Mouse (Mus musculus) embryonic facial prominence, embryonic 10.5 days (tissue): ENCODE results near the gene Rgs4. TPM values are rescaled to one million over a fixed set of nuclear protein-coding genes. Genes with fewer than 3 reads are reported as not detected.

Experiments used
- DNase-seq: peaks from one replicate; pipeline ENCODE4 v3.0.0-alpha.2; 2017; ENCODE audit warnings: low spot score
- H3K27ac ChIP-seq: fragments of 300-500 bp; sonication (generic); replicated peaks from 2 replicates; pipeline ENCODE4 v1.5.1; 2016; ENCODE audit warnings: mild to moderate bottlenecking
- H3K27me3 ChIP-seq: fragments of 300-500 bp; sonication (generic); replicated peaks from 2 replicates; pipeline ENCODE4 v1.6.1; 2016; ENCODE audit warnings: low read depth, mild to moderate bottlenecking; ENCODE audit not compliant: poor library complexity, severe bottlenecking
- H3K36me3 ChIP-seq: fragments of 300-500 bp; sonication (generic); replicated peaks from 2 replicates; pipeline ENCODE4 v1.6.1; 2016; ENCODE audit warnings: mild to moderate bottlenecking, moderate library complexity
- H3K4me1 ChIP-seq: fragments of 300-500 bp; sonication (generic); 2 replicates; pipeline ENCODE4 v1.6.1; 2016
- H3K4me3 ChIP-seq: fragments of 300-500 bp; sonication (generic); 2 replicates; pipeline ENCODE4 v1.5.1; 2016; ENCODE audit warnings: mild to moderate bottlenecking, moderate library complexity
- H3K9me3 ChIP-seq: fragments of 300-500 bp; sonication (generic); 2 replicates; pipeline ENCODE4 v1.6.1; 2016; ENCODE audit warnings: mild to moderate bottlenecking
- WGBS: fragments of 180-500 bp; shearing (Covaris S2); methylation state at CpG from one replicate; pipeline ENCODE4 v1.1.7; 2016; 5-methylcytosine and 5-hydroxymethylcytosine counted together
- polyA plus RNA-seq: library from polyadenylated mRNA; unstranded; fragments of >200 nt; fragmentation: Nextera tagmentation; extraction: Ambion mirVana; gene quantifications from 2 replicates; pipeline ENCODE4 v1.2.1, GENCODE M21; 2016

Rgs4 gene
- polyA plus RNA-seq, 1 experiment from 2014 or later: 10.4 TPM

DNA sequence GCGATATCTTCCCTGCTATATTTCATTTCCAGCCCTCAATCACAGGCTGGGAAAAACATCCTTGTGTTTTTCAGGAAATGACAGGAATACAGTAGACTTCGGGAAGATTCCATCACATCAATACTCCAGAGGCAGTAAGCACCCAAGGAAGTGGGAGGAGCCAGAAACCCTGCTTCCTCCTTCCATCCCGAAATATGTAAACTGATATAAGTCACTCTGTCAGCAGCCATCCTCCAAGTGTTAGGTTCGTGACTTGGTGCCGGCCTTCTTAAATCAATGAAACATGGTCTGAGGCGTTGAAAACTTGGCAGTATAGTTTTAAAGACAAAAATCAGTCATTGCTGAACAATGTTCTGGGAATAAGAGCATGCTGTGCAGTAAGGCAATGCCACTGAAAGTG lies 11.3 kb downstream of the Rgs4 start:
- WGBS: 83% methylated on average over 6 of the region's 6 CpGs
- no peak for DNase-seq
- Histone ChIP-seq H3K27ac (no peak overlapping the region), H3K36me3 (no peaks in the 10 kb centered on the region), H3K27me3 (no peaks in the 10 kb centered on the region), H3K9me3 (no peaks in the 10 kb centered on the region), H3K4me3 (no peak overlapping the region), H3K4me1 (no peaks in the 10 kb centered on the region)

DNA sequence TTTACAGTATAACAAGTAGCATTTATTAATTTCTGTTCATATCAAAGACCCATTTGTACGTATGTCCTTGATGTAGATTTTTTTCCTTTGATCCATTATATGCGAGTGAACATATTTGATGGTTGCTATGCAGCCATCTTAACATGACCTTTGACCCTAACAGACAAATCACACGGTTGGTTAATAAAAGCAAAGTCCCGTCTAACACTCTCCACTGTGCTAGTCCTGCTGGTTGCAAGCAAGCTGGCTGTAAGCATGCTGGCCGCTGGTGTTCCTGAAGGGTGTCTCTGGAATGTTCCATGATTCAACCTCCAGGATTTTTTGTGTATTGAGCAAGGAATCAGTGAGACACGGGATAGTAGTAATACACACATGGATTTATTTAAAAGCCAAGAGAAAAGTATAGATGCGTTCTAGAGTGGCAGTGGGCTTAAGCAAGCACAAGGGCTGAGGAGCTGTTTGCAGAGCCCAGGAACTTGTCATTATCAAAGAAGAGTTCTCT lies 16.8 kb downstream of the Rgs4 start:
- no peaks in the 10 kb centered on the region for H3K27me3 ChIP-seq
- H3K36me3 ChIP-seq: no peaks in the 10 kb centered on the region
- no peaks in the 10 kb centered on the region for H3K9me3 ChIP-seq
- no peak for DNase-seq
- H3K4me1 ChIP-seq: no peaks in the 10 kb centered on the region
- no peak overlapping the region for H3K27ac ChIP-seq
- H3K4me3 ChIP-seq: no peak overlapping the region
- WGBS: 74% methylated on average over 7 of the region's 7 CpGs

DNA sequence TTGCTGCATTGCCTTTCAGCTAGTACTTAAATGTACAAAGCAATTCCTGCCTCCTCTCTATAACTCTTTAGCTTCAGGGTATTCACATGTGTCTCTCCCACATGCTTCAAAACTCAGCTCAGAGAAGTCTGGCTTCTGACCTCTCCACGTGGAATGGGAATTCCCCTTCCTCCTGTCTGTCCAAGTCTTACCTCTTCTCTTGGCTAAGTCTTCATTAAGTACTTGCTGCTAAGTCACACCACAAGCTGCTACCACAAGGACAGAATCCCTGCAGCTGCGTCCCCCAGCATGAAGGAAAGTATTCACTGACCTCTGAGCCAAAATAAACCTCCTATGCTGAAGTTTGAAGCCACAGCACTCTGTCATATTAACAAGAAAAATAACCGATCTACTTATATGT lies 21.1 kb downstream of the Rgs4 start:
- Histone ChIP-seq H3K9me3 (no peaks in the 10 kb centered on the region), H3K4me3 (no peak overlapping the region), H3K36me3 (no peaks in the 10 kb centered on the region), H3K27ac (no peak overlapping the region), H3K27me3 (no peaks in the 10 kb centered on the region), H3K4me1 (no peaks in the 10 kb centered on the region)
- 79% methylated on average over 3 of the region's 3 CpGs for WGBS
- DNase-seq: no peak

DNA sequence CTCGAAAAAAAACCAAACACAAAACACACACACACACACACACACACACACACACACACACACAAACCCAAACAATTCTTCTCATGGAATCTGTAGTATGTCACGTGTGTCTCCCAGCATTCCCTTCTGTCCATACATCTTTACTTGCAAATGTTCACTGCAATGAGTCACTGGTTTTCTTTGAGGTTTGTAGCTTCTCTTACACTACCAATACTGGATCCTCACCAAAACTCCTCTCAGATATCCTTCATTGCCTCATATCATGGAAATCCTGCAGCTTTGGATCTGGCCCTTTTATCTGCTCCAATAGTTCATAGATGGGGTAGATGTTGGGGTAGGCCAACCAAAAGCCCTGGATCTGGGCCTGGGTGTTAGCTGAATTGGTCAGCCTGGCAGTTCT lies 25.6 kb downstream of the Rgs4 start:
- Histone ChIP-seq H3K4me1 (no peaks in the 10 kb centered on the region), H3K36me3 (no peaks in the 10 kb centered on the region), H3K27ac (no peak overlapping the region), H3K4me3 (no peak overlapping the region), H3K9me3 (no peaks in the 10 kb centered on the region), H3K27me3 (no peaks in the 10 kb centered on the region)
- no peak for DNase-seq
- 75% methylated on average over 2 of the region's 2 CpGs for WGBS

DNA sequence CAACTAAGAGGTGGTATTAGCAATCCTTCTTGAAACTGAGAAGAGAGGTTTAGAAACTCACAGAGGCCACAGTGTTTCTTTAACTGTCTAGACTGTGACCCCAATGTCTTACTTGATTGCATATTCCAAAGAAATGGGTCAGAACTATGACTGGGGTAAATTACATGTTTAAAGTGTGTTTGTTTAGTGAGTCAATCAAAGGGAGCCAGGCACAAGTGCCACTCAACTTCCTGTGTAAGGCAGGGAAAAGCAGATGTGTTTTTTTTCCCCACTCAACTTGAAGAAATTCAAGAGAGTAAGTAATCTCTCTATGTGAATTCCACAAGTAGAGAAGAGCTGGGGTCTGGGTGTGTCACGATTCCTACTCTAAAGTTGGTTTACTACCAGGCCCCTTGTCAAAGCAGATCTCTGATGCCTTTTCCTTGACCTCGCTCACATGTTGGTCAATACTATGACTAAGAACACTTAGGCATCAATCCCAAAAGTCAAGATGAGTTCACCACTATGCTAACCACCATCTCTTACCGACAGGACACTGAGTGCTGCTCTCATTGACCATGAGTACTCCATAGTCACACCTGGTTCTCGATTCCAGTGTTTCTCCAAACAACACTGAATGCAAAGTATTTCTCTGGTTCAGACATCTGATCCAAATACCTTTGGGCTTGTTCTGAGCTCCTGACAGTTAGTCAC lies 42.9 kb downstream of the Rgs4 start:
- H3K27me3 ChIP-seq: no peaks in the 10 kb centered on the region
- 90% methylated on average over 4 of the region's 4 CpGs for WGBS
- H3K4me1 ChIP-seq: peaks cover 5% of the 10 kb centered on the region; the same call in 1 of the 2 replicates
- H3K36me3 ChIP-seq: no peaks in the 10 kb centered on the region
- H3K4me3 ChIP-seq: no peak overlapping the region
- H3K9me3 ChIP-seq: no peaks in the 10 kb centered on the region
- no peak for DNase-seq
- no peak overlapping the region for H3K27ac ChIP-seq

DNA sequence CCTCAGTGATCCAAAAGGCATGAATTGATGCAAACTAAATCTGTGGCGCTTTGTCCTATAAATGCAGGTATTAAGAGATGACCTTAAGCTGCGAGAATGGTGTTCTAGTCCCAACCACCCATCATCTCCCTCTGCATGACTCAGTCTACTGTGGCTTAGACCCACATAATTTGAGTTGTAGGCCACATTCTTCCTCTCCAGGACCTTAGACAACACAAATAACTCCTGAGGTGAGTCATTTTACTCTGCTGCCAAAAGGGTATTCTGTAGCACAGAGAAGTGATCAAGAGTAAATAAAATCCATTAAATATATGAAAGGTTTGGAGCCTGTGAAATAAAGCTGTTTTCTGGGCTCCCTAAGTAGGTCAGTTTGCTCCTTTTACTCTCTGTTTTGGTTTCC lies 48.3 kb downstream of the Rgs4 start:
- no peak for DNase-seq
- 84% methylated on average over 2 of the region's 2 CpGs for WGBS
- Histone ChIP-seq H3K27me3 (no peaks in the 10 kb centered on the region), H3K27ac (no peak overlapping the region), H3K4me3 (no peak overlapping the region), H3K36me3 (no peaks in the 10 kb centered on the region), H3K9me3 (no peaks in the 10 kb centered on the region), H3K4me1 (peaks cover 5% of the 10 kb centered on the region; the same call in 1 of the 2 replicates)

DNA sequence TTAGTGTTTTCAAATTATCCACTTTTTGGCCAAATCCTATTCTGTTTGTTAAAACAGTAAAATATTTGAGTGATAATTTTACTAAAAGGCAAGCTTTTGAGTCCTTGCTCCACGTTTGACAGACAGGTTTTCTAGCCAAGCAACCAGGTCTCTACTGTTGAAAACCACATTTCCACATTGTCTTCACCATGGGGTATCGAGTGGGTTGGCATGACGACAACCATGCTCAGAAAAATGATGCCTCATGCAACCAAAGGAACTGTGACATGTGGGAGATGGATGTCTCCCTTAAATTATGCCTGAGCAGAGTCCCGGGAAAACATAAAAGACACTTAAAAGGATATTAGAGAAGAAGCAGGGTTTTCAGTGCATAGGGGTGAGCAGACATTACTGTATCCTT lies 50.2 kb downstream of the Rgs4 start:
- DNase-seq: no peak
- Histone ChIP-seq H3K9me3 (no peaks in the 10 kb centered on the region), H3K27ac (no peak overlapping the region), H3K4me1 (0 out of 2 replicates have a peak, but pooled peaks cover 4% of the 10 kb centered on the region), H3K36me3 (no peaks in the 10 kb centered on the region), H3K4me3 (no peak overlapping the region), H3K27me3 (no peaks in the 10 kb centered on the region)
- WGBS: 77% methylated on average over 4 of the region's 4 CpGs

DNA sequence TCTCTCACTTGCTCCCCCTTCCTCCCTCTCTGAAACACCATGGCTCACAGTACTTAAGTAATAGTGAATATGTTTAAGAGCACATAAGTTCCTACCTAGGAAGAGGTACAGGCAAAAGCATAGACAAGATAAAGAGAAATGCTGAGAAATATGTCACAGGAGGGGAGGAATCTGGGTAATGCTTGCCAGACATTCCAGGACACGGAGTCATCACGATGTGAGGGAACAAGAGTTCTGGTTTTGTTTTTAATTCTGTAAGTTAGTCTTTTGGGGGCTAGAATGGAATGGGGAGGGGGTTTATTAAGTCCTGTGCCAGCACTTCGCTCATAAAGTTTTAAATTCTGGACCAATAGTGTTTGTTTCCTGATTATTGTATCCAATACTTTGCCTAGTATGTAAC lies 52.1 kb downstream of the Rgs4 start:
- Histone ChIP-seq H3K4me1 (0 out of 2 replicates have a peak, but pooled peaks cover 4% of the 10 kb centered on the region), H3K27ac (no peak overlapping the region), H3K9me3 (no peaks in the 10 kb centered on the region), H3K36me3 (no peaks in the 10 kb centered on the region), H3K27me3 (no peaks in the 10 kb centered on the region), H3K4me3 (no peak overlapping the region)
- 85% methylated on average over 3 of the region's 3 CpGs for WGBS
- DNase-seq: no peak

DNA sequence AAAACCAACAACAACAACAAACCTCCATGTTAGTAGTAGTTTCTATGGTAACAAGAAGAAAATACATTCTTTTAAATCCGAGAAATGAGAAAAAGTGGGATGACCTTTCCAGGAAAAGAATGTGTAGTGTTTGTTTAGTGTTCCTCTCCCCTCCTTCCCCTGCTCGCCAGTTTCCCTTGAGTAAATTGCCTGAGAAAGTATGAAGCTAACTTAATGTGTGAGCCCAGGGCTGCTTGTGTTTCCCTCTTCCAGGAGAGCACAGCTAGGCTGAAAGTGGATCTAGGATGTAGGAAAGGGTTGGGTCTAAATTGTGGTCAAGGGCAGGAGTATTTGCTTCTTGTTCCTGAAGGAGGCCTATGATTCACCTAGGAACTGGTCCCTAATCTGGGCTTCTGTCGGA lies 53.9 kb downstream of the Rgs4 start:
- Histone ChIP-seq H3K4me1 (0 out of 2 replicates have a peak, but pooled peaks cover 4% of the 10 kb centered on the region), H3K36me3 (no peaks in the 10 kb centered on the region), H3K27me3 (no peaks in the 10 kb centered on the region), H3K9me3 (no peaks in the 10 kb centered on the region), H3K27ac (no peak overlapping the region), H3K4me3 (no peak overlapping the region)
- 49% methylated on average over 3 of the region's 3 CpGs for WGBS
- DNase-seq: no peak

DNA sequence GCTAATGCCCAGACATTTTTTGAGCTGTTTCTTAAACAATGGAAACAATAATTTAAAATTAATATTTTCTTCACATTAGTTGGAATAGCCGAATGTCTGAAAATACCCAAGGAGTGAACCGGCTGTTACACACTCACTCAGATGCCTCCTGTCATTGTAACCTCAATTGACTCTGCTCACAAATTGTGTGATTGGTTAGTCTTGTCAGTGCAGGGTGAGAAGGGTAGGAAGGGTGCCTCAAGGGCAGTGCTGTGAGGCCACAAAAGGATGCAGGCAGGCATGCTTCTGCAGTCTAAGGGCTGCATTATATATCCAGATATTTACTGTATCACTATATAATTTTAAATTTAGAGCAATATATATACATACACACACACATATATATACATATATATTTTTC lies 54.4 kb downstream of the Rgs4 start:
- H3K36me3 ChIP-seq: no peaks in the 10 kb centered on the region
- DNase-seq: no peak
- H3K27ac ChIP-seq: no peak overlapping the region
- WGBS: 68% methylated on average over 2 of the region's 2 CpGs
- H3K9me3 ChIP-seq: no peaks in the 10 kb centered on the region
- no peaks in the 10 kb centered on the region for H3K27me3 ChIP-seq
- no peak overlapping the region for H3K4me3 ChIP-seq
- H3K4me1 ChIP-seq: 0 out of 2 replicates have a peak, but pooled peaks cover 4% of the 10 kb centered on the region

Other genes starting within 250 kb of the Rgs4 start
- 75.8 and 75.9 TPM in 2 replicates for gene Nuf2, start 216.2 kb downstream of the Rgs4 start, polyA plus RNA-seq
- 3.1 and 5.5 TPM in 2 replicates for gene Rgs5, start 92.1 kb downstream of the Rgs4 start, polyA plus RNA-seq
- gene Ccdc190, start 181.0 kb upstream of the Rgs4 start, polyA plus RNA-seq: not detected in 2 replicates
- 23.4 and 24.7 TPM in 2 replicates for gene Hsd17b7, start 221.6 kb upstream of the Rgs4 start, polyA plus RNA-seq